Mouse (Mus musculus): Measurements from ENCODE around the gene Apoe. TPM values are rescaled to one million over a fixed set of nuclear protein-coding genes. Genes with fewer than 3 reads are reported as not detected.

The Apoe gene
- polyA plus RNA-seq, 1 experiment from 2014 or later, result 523 TPM

DNA sequence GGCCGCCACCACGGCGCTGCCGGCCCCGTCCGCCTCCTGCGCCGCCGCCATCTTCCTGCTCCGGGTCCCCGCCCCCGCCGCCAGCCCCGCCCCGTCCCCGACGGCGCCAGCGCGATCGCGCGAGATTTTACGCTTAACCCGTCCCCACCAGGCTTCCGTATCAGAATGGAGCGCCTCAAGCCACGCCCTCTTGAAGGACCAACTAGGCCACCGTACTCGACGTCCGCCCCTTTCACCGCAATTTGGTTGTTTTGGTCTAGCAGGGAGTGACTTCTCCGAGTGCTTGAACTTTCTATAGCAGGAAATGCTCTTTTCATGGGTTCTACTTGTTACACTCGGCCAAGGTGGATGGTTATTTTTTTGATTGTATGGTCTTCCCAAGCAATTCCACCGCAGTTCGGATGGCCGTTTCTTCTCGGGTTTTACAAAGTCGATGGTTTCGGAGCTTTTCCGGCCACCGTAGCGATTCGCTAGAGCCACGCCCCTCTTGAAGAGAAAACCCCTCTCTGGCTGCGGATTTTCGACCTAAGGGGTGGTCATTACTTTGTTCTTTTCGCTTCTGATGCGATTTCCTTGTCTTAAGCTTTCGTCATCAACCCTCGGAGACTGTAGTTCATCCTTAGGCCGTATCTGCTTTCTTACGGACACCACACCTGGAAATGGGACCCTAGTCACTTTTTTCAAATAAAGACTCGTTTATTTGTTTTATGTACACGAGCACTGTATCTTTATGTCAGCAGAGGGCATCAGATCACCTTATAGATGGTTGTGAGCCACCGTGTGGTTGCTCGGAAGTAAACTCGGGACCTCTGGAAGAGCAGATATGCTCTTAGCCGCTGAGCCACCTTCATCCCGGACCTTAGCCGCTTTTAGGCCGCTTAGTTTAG lies 33.8 kb downstream of the Apoe start, which contains the start of gene Clptm1:
TSS of gene Clptm1 (minus strand) at position 79 of the 887 bp plus-strand sequence.
- peaks cover 16% of the 10 kb centered on the region for H3K36me3 ChIP-seq
- no peaks in the 10 kb centered on the region for H3K27me3 ChIP-seq (ENCODE audit: insufficient read depth, poor library complexity, severe bottlenecking)
- H3K4me1 ChIP-seq, result peaks cover 33% of the 10 kb centered on the region
- WGBS, result under 1% methylated on average over 63 of the region's 63 CpGs
- H3K27ac ChIP-seq, result peak within 1 kb of the TSS; percentile 94
- no peaks in the 10 kb centered on the region for H3K9me3 ChIP-seq
- peak; percentile 98 for DNase-seq (ENCODE audit: low spot score)
- H3K4me3 ChIP-seq, result peak within 1 kb of the TSS; percentile 100

DNA sequence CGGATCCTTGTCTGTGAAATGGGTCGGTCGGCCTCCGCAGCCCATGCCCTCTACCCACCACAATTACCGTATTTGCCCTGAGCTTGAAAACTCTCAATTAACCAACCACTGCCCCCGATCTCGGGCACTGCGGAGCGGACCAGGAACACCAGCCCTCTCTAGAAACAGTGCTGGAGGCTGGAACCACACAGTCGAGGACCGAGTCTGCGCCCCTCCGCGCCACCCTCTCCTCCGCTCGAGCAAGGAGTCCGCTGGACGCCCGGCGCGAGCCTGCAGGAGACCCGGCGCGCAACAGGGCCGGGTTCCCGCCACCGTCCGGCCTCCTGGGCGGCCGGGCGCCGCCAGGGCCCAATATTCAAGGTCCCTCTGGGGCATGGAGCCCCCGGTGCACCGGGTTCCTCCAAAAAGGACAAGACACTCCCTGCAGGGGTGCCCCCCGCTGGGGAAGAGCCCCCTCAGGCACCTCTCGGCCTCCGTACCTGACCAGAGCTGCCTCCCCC lies 34.5 kb downstream of the Apoe start:
- H3K4me3 ChIP-seq, result peak overlapping the region; percentile 100
- WGBS, result under 1% methylated on average over 37 of the region's 37 CpGs
- peak overlapping the region; percentile 94 for H3K27ac ChIP-seq
- DNase-seq (ENCODE audit: low spot score), result no peak
- peaks cover 22% of the 10 kb centered on the region for H3K36me3 ChIP-seq
- H3K9me3 ChIP-seq, result no peaks in the 10 kb centered on the region
- no peaks in the 10 kb centered on the region for H3K27me3 ChIP-seq (ENCODE audit: insufficient read depth, poor library complexity, severe bottlenecking)
- H3K4me1 ChIP-seq, result peaks cover 33% of the 10 kb centered on the region

DNA sequence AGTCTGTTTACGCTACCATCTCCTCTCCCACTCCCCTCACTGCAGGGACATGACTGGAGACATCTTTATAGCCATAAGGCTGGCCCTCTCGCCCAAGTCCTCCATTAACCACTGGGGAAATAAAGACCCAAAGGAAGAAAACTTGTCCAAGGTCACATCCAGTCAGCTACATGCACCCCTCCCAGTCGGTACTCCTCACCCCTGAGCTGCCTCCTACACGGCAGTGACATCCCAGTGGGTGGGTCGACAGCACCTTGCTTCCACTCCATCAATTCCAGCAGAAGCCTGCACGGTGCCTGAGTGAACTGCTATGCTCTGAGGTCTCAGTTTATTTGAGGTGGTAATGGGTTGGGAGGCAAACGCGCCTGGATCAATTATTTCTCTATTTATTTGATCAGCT lies 35.0 kb downstream of the Apoe start:
- Histone ChIP-seq H3K4me1 (peaks cover 29% of the 10 kb centered on the region), H3K9me3 (no peaks in the 10 kb centered on the region), H3K36me3 (peaks cover 27% of the 10 kb centered on the region), H3K4me3 (peak overlapping the region; percentile 100), H3K27me3 (ENCODE audit: insufficient read depth, poor library complexity, severe bottlenecking) (no peaks in the 10 kb centered on the region), H3K27ac (peak overlapping the region; percentile 94)
- 15% methylated on average over 8 of the region's 8 CpGs for WGBS
- no peak for DNase-seq (ENCODE audit: low spot score)

DNA sequence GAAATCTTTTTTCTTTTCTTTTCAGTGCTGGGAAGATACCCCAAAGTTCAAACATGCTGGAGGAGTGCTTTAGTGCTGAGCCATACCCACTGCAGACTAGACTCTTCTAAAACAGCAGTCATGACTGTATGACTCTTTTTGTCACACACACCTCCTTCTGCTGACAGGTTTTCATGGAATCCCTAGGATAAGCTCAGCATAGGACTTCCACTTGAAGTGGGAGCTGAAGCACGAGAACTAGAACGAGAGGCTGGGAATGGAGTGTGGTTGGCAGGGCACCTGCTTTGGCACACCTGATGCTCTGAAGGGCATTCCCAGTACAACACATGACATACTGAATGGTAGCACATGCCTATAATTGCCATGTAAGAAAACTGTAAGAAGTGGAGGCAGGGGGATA lies 46.4 kb downstream of the Apoe start:
- no peak for DNase-seq (ENCODE audit: low spot score)
- Histone ChIP-seq H3K9me3 (no peaks in the 10 kb centered on the region), H3K4me1 (peaks cover 13% of the 10 kb centered on the region; the same call in 1 of the 2 replicates), H3K27ac (no peak overlapping the region), H3K27me3 (ENCODE audit: insufficient read depth, poor library complexity, severe bottlenecking) (no peaks in the 10 kb centered on the region), H3K36me3 (peaks cover 84% of the 10 kb centered on the region), H3K4me3 (no peak overlapping the region)
- 63% methylated on average over 2 of the region's 2 CpGs for WGBS

DNA sequence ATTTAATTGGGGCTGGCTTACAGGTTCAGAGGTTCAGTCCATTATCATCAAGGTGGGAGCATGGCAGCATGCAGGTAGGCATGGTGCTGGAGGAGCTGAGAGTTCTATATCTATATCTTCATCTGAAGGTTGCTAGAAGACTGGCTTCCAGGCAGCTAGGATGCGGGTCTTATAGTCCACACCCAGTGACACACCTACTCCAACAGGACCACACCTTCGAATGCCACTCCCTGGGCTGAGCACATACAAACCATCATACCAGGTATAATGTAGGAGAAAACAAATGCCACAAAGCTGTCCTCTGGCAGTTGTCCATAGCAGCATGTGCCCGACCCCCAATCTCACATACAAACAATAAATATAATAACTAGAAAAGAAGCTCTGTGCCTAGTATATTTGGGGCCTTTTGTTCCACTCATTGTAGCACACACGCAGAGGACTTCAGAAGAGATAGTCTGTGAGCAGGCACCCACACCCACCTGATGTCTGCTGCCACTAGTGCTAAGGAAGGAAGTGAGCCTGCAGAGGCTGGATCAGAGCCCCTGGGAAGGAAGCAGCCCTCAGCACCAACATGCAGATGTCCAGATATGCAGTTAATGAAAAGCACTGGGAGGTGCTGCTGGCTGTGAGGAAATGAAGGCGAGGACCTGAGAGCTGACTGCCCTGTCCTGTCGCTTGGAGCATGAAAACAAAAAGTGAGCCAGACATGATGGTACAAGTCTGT lies 47.8 kb downstream of the Apoe start:
- Histone ChIP-seq H3K27me3 (ENCODE audit: insufficient read depth, poor library complexity, severe bottlenecking) (no peaks in the 10 kb centered on the region), H3K9me3 (no peaks in the 10 kb centered on the region), H3K4me1 (peaks cover 5% of the 10 kb centered on the region; the same call in 1 of the 2 replicates), H3K36me3 (peaks cover 92% of the 10 kb centered on the region), H3K4me3 (no peak overlapping the region), H3K27ac (no peak overlapping the region)
- no peak for DNase-seq (ENCODE audit: low spot score)
- 85% methylated on average over 6 of the region's 6 CpGs for WGBS

Other genes starting within 250 kb of the Apoe start
- gene Mark4, start 240.4 kb downstream of the Apoe start, polyA plus RNA-seq (2016; fragmentation: Nextera tagmentation; extraction: Ambion mirVana), result 7.0 and 8.9 TPM in 2 replicates
- gene Exoc3l2, start 235.9 kb downstream of the Apoe start, polyA plus RNA-seq (2016; fragmentation: Nextera tagmentation; extraction: Ambion mirVana), result 1.8 and 2.5 TPM in 2 replicates
- gene Bloc1s3, start 190.8 kb downstream of the Apoe start, polyA plus RNA-seq (2016; fragmentation: Nextera tagmentation; extraction: Ambion mirVana), result 1.5 and 2.0 TPM in 2 replicates
- gene Trappc6a, start 190.8 kb downstream of the Apoe start, polyA plus RNA-seq (2016; fragmentation: Nextera tagmentation; extraction: Ambion mirVana), result 95.3 and 107 TPM in 2 replicates
- 0.09 and 0.14 TPM in 2 replicates for gene Nkpd1, start 181.3 kb downstream of the Apoe start, polyA plus RNA-seq (2016; fragmentation: Nextera tagmentation; extraction: Ambion mirVana)
- 17.9 and 30.0 TPM in 2 replicates for gene Ppp1r37, start 136.1 kb downstream of the Apoe start, polyA plus RNA-seq (2016; fragmentation: Nextera tagmentation; extraction: Ambion mirVana)
- 0.41 and 0.69 TPM in 2 replicates for gene Zfp296, start 121.9 kb downstream of the Apoe start, polyA plus RNA-seq (2016; fragmentation: Nextera tagmentation; extraction: Ambion mirVana)
- 149 and 182 TPM in 2 replicates for gene Gemin7, start 121.6 kb downstream of the Apoe start, polyA plus RNA-seq (2016; fragmentation: Nextera tagmentation; extraction: Ambion mirVana)
- gene Clasrp, start 94.7 kb downstream of the Apoe start, polyA plus RNA-seq (2016; fragmentation: Nextera tagmentation; extraction: Ambion mirVana), result 38.7 and 47.6 TPM in 2 replicates
- 3.3 and 3.8 TPM in 2 replicates for gene Relb, start 69.8 kb downstream of the Apoe start, polyA plus RNA-seq (2016; fragmentation: Nextera tagmentation; extraction: Ambion mirVana)
- 94.1 and 101 TPM in 2 replicates for gene Clptm1, start 34.2 kb downstream of the Apoe start, polyA plus RNA-seq (2016; fragmentation: Nextera tagmentation; extraction: Ambion mirVana)
- 10.8 TPM in 1 of 2 replicates, not detected in the other for gene Apoc2, start 21.2 kb downstream of the Apoe start, polyA plus RNA-seq (2016; fragmentation: Nextera tagmentation; extraction: Ambion mirVana)
- gene Gm44805, start 17.8 kb downstream of the Apoe start, polyA plus RNA-seq (2016; fragmentation: Nextera tagmentation; extraction: Ambion mirVana), result 0.46 TPM in 1 of 2 replicates, not detected in the other
- 0.65 TPM in 1 of 2 replicates, not detected in the other for gene Apoc4, start 17.7 kb downstream of the Apoe start, polyA plus RNA-seq (2016; fragmentation: Nextera tagmentation; extraction: Ambion mirVana)
- gene Apoc1, start 6.5 kb downstream of the Apoe start, polyA plus RNA-seq (2016; fragmentation: Nextera tagmentation; extraction: Ambion mirVana), result 5.4 and 19.9 TPM in 2 replicates
- 237 and 260 TPM in 2 replicates for gene Tomm40, start 16.2 kb upstream of the Apoe start, polyA plus RNA-seq (2016; fragmentation: Nextera tagmentation; extraction: Ambion mirVana)
- 130 and 138 TPM in 2 replicates for gene Nectin2, start 51.3 kb upstream of the Apoe start, polyA plus RNA-seq (2016; fragmentation: Nextera tagmentation; extraction: Ambion mirVana)
- 140 and 193 TPM in 2 replicates for gene Bcam, start 71.8 kb upstream of the Apoe start, polyA plus RNA-seq (2016; fragmentation: Nextera tagmentation; extraction: Ambion mirVana)
- 1.1 and 1.2 TPM in 2 replicates for gene Cblc, start 97.6 kb upstream of the Apoe start, polyA plus RNA-seq (2016; fragmentation: Nextera tagmentation; extraction: Ambion mirVana)
- gene Bcl3, start 123.6 kb upstream of the Apoe start, polyA plus RNA-seq (2016; fragmentation: Nextera tagmentation; extraction: Ambion mirVana), result 1.3 and 2.7 TPM in 2 replicates
- not detected in 2 replicates for gene Gm19345, start 152.8 kb upstream of the Apoe start, polyA plus RNA-seq (2016; fragmentation: Nextera tagmentation; extraction: Ambion mirVana)
- gene Ceacam16, start 162.1 kb upstream of the Apoe start, polyA plus RNA-seq (2016; fragmentation: Nextera tagmentation; extraction: Ambion mirVana), result 0.09 TPM in 1 of 2 replicates, not detected in the other
- gene Ceacam19, start 188.8 kb upstream of the Apoe start, polyA plus RNA-seq (2016; fragmentation: Nextera tagmentation; extraction: Ambion mirVana), result not detected in 2 replicates
- gene Pvr, start 222.0 kb upstream of the Apoe start, polyA plus RNA-seq (2016; fragmentation: Nextera tagmentation; extraction: Ambion mirVana), result 12.9 and 15.0 TPM in 2 replicates